Mouse (Mus musculus) CH12.LX (cell line): ENCODE measurements around the gene Pdgfc.

Experiments used
- CTCF ChIP-seq, 2 experiments: IDR thresholded peaks in 1 of 2; conservative IDR thresholded peaks in 1 of 2; 2 replicates each; pipeline ENCODE4 v1.5.1; 2011 to 2012; ENCODE audit warnings: low read depth in 2 of 2, low read length in 2 of 2, improper control_type of control experiment in 1 of 2, inconsistent platforms in 1 of 2, mild to moderate bottlenecking in 1 of 2, moderate library complexity in 1 of 2
- ELF1 ChIP-seq: IDR thresholded peaks from 2 replicates; pipeline ENCODE4 v1.6.1; 2014; ENCODE audit warnings: low read depth, mild to moderate bottlenecking, inconsistent platforms, low read length, improper control_type of control experiment
- EP300 ChIP-seq: IDR thresholded peaks from 2 replicates; pipeline ENCODE4 v1.6.1; 2011; ENCODE audit warnings: low read length, improper control_type of control experiment
- ETS1 ChIP-seq: conservative IDR thresholded peaks from 2 replicates; pipeline ENCODE4 v1.6.1; 2012; ENCODE audit warnings: low read depth, mild to moderate bottlenecking, inconsistent platforms, low read length, improper control_type of control experiment, moderate library complexity
- HCFC1 ChIP-seq: IDR thresholded peaks from 2 replicates; pipeline ENCODE4 v1.6.1; 2012; ENCODE audit warnings: low read depth, mild to moderate bottlenecking, inconsistent platforms, low read length, improper control_type of control experiment
- JUN ChIP-seq: IDR thresholded peaks from 2 replicates; pipeline ENCODE4 v1.6.1; 2011; ENCODE audit warnings: low read depth, mild to moderate bottlenecking, low read length, improper control_type of control experiment, moderate library complexity; ENCODE audit not compliant: insufficient read depth
- NRF1 ChIP-seq: IDR thresholded peaks from 2 replicates; pipeline ENCODE4 v1.6.1; 2014; ENCODE audit warnings: low read depth, mild to moderate bottlenecking, inconsistent platforms, low read length, improper control_type of control experiment, moderate library complexity
- POLR2A ChIP-seq: IDR thresholded peaks from 2 replicates; pipeline ENCODE4 v1.6.1; 2011; ENCODE audit warnings: low read depth, mild to moderate bottlenecking, improper control_type of control experiment, low read length
- RAD21 ChIP-seq: IDR thresholded peaks from 2 replicates; pipeline ENCODE4 v1.6.1; 2011; ENCODE audit warnings: low read depth, mild to moderate bottlenecking, low read length, improper control_type of control experiment, moderate library complexity
- SMC3 ChIP-seq: IDR thresholded peaks from 2 replicates; pipeline ENCODE4 v1.6.1; 2011; ENCODE audit warnings: low read depth, low read length, improper control_type of control experiment
- ZMIZ1 ChIP-seq: IDR thresholded peaks from 2 replicates; pipeline ENCODE4 v1.6.1; 2012; ENCODE audit warnings: low read depth, mild to moderate bottlenecking, inconsistent platforms, low read length, improper control_type of control experiment

DNA sequence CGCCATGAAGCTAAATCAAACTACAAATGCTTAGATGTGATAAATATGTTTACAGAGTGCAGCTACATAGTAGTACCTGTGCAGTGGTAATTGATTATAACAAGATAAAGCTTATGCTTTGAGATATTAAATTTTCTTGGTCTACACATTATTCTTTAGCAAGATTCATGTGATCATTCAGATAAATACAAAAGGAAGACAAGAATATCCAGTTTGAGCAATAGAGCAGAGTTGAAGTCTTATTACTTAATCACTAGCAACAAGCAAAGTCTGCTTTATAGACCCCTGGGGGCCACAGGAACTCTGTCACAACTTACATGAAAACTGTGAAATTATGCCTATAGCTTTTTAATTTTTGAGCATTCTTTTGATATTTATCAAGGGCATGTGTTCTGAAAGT, 74.8 kb downstream of the Pdgfc start:
- TF ChIP-seq ETS1 (no peak), POLR2A (no peak), HCFC1 (no peak), EP300 (no peak), CTCF (conservative IDR thresholded peaks at IDR 0.05 in 1 of 2, IDR thresholded peaks at IDR 0.05 in 1 of 2; ENCODE audit: low read depth in 2 of 2, low read length in 2 of 2) (no peak), SMC3 (no peak), NRF1 (no peak), ELF1 (no peak), RAD21 (no peak), ZMIZ1 (no peak), JUN (no peak)
